In the genomic region with DNA sequence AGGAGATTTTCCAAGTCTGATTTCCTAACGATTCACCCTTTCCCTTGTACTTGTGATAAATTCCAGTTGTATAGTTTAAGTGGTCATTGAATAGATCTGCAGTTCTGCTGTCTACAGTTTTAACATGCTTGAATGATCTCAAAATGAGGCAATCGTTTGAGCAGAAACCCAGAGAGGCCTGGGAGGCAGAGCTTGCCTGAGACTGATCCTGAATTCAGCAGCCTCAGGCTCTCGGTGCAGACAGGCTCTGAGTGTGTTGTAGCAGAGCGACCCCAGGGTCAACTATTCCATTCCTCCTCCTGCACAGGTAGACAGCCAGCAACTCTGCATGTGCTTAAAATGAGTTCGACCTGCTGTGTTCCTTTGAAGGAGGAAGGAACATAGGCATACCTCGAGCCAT, we compare ENCODE assay signal across 19 mouse cellular contexts.
A peak's percentile ranks its signal among the peaks of the same experiment; 100 is the strongest.
DNase-seq lines count a peak whose midpoint lies in the region; ATAC-seq lines count a peak whose summit lies in the region.
"Had no signal": no experiment of that assay in that cellular context is flagged by ENCODE, and none has a peak within 500 bp of the region (broad histone marks: within the 10 kb centered on the region; RNA-seq: fewer than 3 reads in every experiment).

No protein-coding gene starts in this region.

- no peak overlapping the region for H3K27ac ChIP-seq in forebrain, embryonic 11.5 days (ENCODE audit: low read depth, low read length)
- no peak overlapping the region for H3K27ac ChIP-seq in forebrain, embryonic 15.5 days (replicated peaks)
- H3K27ac ChIP-seq in limb, embryonic 11.5 days (replicated peaks; ENCODE audit: low read depth, low read length), result no peak overlapping the region
- H3K27ac ChIP-seq in limb, embryonic 10.5 days, result no peak overlapping the region
- 0 out of 2 replicates have a peak overlapping the region, but pooled peaks have one; percentile 17 for H3K27ac ChIP-seq in hindbrain, embryonic 11.5 days (ENCODE audit: low read depth, low read length)
- H3K27ac ChIP-seq: embryonic facial prominence, embryonic 13.5 days; forebrain, embryonic 13.5 days; gastrocnemius, adult 2 months; heart, adult 2 months; stomach, postnatal 0 days had no signal

- H3K9me3 ChIP-seq in forebrain, embryonic 11.5 days (ENCODE audit: control insufficient read depth, low read length), result no peaks in the 10 kb centered on the region
- H3K9me3 ChIP-seq in forebrain, embryonic 15.5 days, result no peaks in the 10 kb centered on the region
- no peaks in the 10 kb centered on the region for H3K9me3 ChIP-seq in limb, embryonic 11.5 days (ENCODE audit: control insufficient read depth, low read length)
- no peaks in the 10 kb centered on the region for H3K9me3 ChIP-seq in limb, embryonic 10.5 days (replicated peaks)
- no peaks in the 10 kb centered on the region for H3K9me3 ChIP-seq in hindbrain, embryonic 11.5 days (ENCODE audit: control insufficient read depth, low read length)
- H3K9me3 ChIP-seq: embryonic facial prominence, embryonic 13.5 days; forebrain, embryonic 13.5 days had no signal

- no peak overlapping the region for H3K4me3 ChIP-seq in forebrain, embryonic 11.5 days (ENCODE audit: low read depth, low read length)
- H3K4me3 ChIP-seq in forebrain, embryonic 15.5 days, result no peak overlapping the region
- no peak overlapping the region for H3K4me3 ChIP-seq in limb, embryonic 11.5 days (ENCODE audit: low read depth, low read length)
- no peak overlapping the region for H3K4me3 ChIP-seq in limb, embryonic 10.5 days
- no peak overlapping the region for H3K4me3 ChIP-seq in hindbrain, embryonic 11.5 days (ENCODE audit: low read depth, low read length)
- H3K4me3 ChIP-seq: embryonic facial prominence, embryonic 13.5 days; forebrain, embryonic 13.5 days; gastrocnemius, adult 2 months; heart, adult 2 months had no signal

- no peaks in the 10 kb centered on the region for H3K27me3 ChIP-seq in forebrain, embryonic 11.5 days (ENCODE audit: control insufficient read depth, insufficient read depth, low read length)
- H3K27me3 ChIP-seq in forebrain, embryonic 15.5 days, result no peaks in the 10 kb centered on the region
- H3K27me3 ChIP-seq in limb, embryonic 11.5 days (ENCODE audit: control insufficient read depth, insufficient read depth, low read length), result no peaks in the 10 kb centered on the region
- H3K27me3 ChIP-seq in limb, embryonic 10.5 days (ENCODE audit: low read depth, poor library complexity, severe bottlenecking), result no peaks in the 10 kb centered on the region
- no peaks in the 10 kb centered on the region for H3K27me3 ChIP-seq in hindbrain, embryonic 11.5 days (ENCODE audit: control insufficient read depth, insufficient read depth, low read length)
- H3K27me3 ChIP-seq: embryonic facial prominence, embryonic 13.5 days; forebrain, embryonic 13.5 days had no signal

- no peaks in the 10 kb centered on the region for H3K36me3 ChIP-seq in forebrain, embryonic 11.5 days (ENCODE audit: control insufficient read depth, insufficient read depth, low read length)
- H3K36me3 ChIP-seq in forebrain, embryonic 15.5 days, result no peaks in the 10 kb centered on the region
- no peaks in the 10 kb centered on the region for H3K36me3 ChIP-seq in limb, embryonic 11.5 days (ENCODE audit: control insufficient read depth, insufficient read depth, low read length)
- no peaks in the 10 kb centered on the region for H3K36me3 ChIP-seq in limb, embryonic 10.5 days
- H3K36me3 ChIP-seq in hindbrain, embryonic 11.5 days (ENCODE audit: control insufficient read depth, insufficient read depth, low read length), result no peaks in the 10 kb centered on the region
- H3K36me3 ChIP-seq: embryonic facial prominence, embryonic 13.5 days had no signal

- no peak overlapping the region for H3K9ac ChIP-seq in forebrain, embryonic 11.5 days (ENCODE audit: low read length)
- H3K9ac ChIP-seq in forebrain, embryonic 15.5 days (replicated peaks), result no peak overlapping the region
- H3K9ac ChIP-seq in limb, embryonic 11.5 days (ENCODE audit: low read length), result no peak overlapping the region
- H3K9ac ChIP-seq in hindbrain, embryonic 11.5 days (ENCODE audit: low read depth, low read length), result no peak overlapping the region
- H3K9ac ChIP-seq: embryonic facial prominence, embryonic 13.5 days; forebrain, embryonic 13.5 days had no signal

- H3K4me2 ChIP-seq in forebrain, embryonic 11.5 days (ENCODE audit: low read depth, low read length, severe bottlenecking), result no peak overlapping the region
- no peak overlapping the region for H3K4me2 ChIP-seq in forebrain, embryonic 15.5 days (replicated peaks)
- H3K4me2 ChIP-seq in limb, embryonic 11.5 days (ENCODE audit: low read depth, severe bottlenecking), result no peak overlapping the region
- no peak overlapping the region for H3K4me2 ChIP-seq in hindbrain, embryonic 11.5 days (replicated peaks; ENCODE audit: low read depth, low read length)
- H3K4me2 ChIP-seq: embryonic facial prominence, embryonic 13.5 days; forebrain, embryonic 13.5 days had no signal

- ATAC-seq in forebrain, embryonic 11.5 days (replicated peaks; ENCODE audit: low FRiP score), result 0 out of 2 replicates have a peak, but pooled peaks have one; percentile 39
- ATAC-seq in forebrain, embryonic 15.5 days (replicated peaks), result no peak
- no peak for ATAC-seq in limb, embryonic 11.5 days (ENCODE audit: insufficient number of reproducible peaks, low FRiP score, low TSS enrichment, low read depth)
- ATAC-seq in hindbrain, embryonic 11.5 days (ENCODE audit: low FRiP score), result no peak
- ATAC-seq: forebrain, embryonic 13.5 days; intestine, embryonic 16.5 days had no signal

- 35% methylated on average over 6 of the region's 6 CpGs for WGBS in forebrain, embryonic 11.5 days
- WGBS in forebrain, embryonic 15.5 days, result 29% methylated on average over 6 of the region's 6 CpGs
- WGBS in limb, embryonic 11.5 days, result 64% methylated on average over 6 of the region's 6 CpGs
- WGBS in limb, embryonic 10.5 days, result 64% methylated on average over 6 of the region's 6 CpGs
- 40% methylated on average over 6 of the region's 6 CpGs for WGBS in hindbrain, embryonic 11.5 days

- no peak for DNase-seq in forebrain, embryonic 11.5 days (ENCODE audit: low spot score)
- DNase-seq in limb, embryonic 11.5 days (ENCODE audit: low spot score), result peak; percentile 23
- no peak for DNase-seq in limb, embryonic 10.5 days (ENCODE audit: low spot score)
- DNase-seq in hindbrain, embryonic 11.5 days (ENCODE audit: low spot score), result no peak
- DNase-seq in retina, embryonic 14.5 days (ENCODE audit: low spot score), result peak; percentile 49
- DNase-seq in heart, postnatal 36 days, result no peak
- DNase-seq: cerebellum, postnatal 14 days; gastrocnemius, adult 2 months; heart, adult 2 months; heart, postnatal 10 days; lung, adult 18-20 months; lung, postnatal 4 days; right cerebral cortex, postnatal 14 days; thymus, postnatal 25 days had no signal

- H3K4me1 ChIP-seq in forebrain, embryonic 11.5 days (replicated peaks; ENCODE audit: control insufficient read depth, insufficient read depth, low read length), result no peaks in the 10 kb centered on the region
- H3K4me1 ChIP-seq in forebrain, embryonic 15.5 days, result no peaks in the 10 kb centered on the region
- no peaks in the 10 kb centered on the region; the same call in 1 of the 2 replicates for H3K4me1 ChIP-seq in limb, embryonic 11.5 days (ENCODE audit: control insufficient read depth, insufficient read depth, low read length)
- peaks cover 19% of the 10 kb centered on the region for H3K4me1 ChIP-seq in limb, embryonic 10.5 days
- H3K4me1 ChIP-seq in hindbrain, embryonic 11.5 days (replicated peaks; ENCODE audit: control insufficient read depth, insufficient read depth, low read length), result no peaks in the 10 kb centered on the region
- H3K4me1 ChIP-seq: embryonic facial prominence, embryonic 13.5 days; forebrain, embryonic 13.5 days had no signal

- intact Hi-C loops in heart, postnatal 36 days (cut with DNase I), result no loop called here

Comparison
In these comparisons a context has a peak if more than half of its experiments do, and no peak if none do; other contexts are left out.
1. DNase-seq: peak in limb, embryonic 11.5 days (single experiment) and retina, embryonic 14.5 days (single experiment); none in forebrain, embryonic 11.5 days (single experiment), limb, embryonic 10.5 days (single experiment), hindbrain, embryonic 11.5 days (single experiment) and heart, postnatal 36 days (0 of 2).